In the genomic region with DNA sequence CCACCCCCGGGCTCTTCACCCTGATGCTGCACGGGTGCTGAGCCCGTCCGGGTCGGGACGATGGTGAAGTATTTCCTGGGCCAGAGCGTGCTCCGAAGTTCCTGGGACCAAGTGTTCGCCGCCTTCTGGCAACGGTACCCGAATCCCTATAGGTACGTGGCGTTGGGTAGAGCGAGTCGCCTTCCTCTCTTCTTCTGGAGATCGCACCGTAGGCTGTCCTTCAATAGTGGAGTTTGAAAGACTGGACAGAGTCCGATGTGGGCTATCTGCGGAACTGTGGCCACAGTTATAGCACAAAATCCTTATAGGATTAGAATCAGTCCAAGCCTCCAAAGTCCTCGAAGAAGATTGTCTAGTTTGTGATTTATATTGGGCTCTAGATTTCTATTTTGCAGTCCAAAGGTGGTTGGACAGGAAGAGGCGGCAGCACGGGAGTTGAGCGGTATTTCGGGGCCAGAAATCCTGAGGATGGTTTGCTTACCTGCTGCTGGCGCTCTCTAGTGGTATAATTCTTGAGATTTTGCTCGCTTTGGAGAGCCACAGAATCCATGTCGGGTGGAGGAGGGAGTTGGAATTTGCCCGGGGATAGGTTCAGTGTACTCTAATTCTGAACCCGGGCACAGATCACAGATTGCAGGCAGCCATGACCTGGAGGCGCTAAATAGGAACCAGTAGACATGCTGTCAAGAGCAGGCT, we compare ENCODE assay signal across 1 mouse cellular context.
TF ChIP-seq lines count a peak whose summit lies in the region.

No protein-coding gene starts in this region.

TF ChIP-seq in CH12.LX, 34 proteins besides CTCF, POLR2A, EP300 and RAD21:
- TF ChIP-seq ZC3H11A (IDR thresholded peaks at IDR 0.05; ENCODE audit: low read depth, low read length) (no peak), MAZ (IDR thresholded peaks at IDR 0.05; ENCODE audit: low read depth, low read length) (no peak), JUND (conservative IDR thresholded peaks at IDR 0.05; ENCODE audit: low read depth, low read length) (no peak), SIN3A (IDR thresholded peaks at IDR 0.05; ENCODE audit: low read length) (peak; percentile 18), USF1 (IDR thresholded peaks at IDR 0.05; ENCODE audit: low read depth, low read length) (no peak), E2F4 (IDR thresholded peaks at IDR 0.05; ENCODE audit: insufficient replicate concordance, low read depth, low read length) (no peak), SMC3 (IDR thresholded peaks at IDR 0.05; ENCODE audit: low read depth, low read length) (0 out of 2 replicates have a peak, but pooled peaks have one; percentile 2), BHLHE40 (IDR thresholded peaks at IDR 0.05; ENCODE audit: low read depth, low read length) (peak; percentile 39; the same call in 1 of the 2 replicates)
